23 mouse cellular contexts compared by ENCODE assay signal in genomic region chr3:69922792-69923418, GRCm38 (mm10).
A peak's percentile ranks its signal among the peaks of the same experiment; 100 is the strongest.
DNase-seq lines count a peak whose midpoint lies in the region; ATAC-seq and TF ChIP-seq lines count a peak whose summit lies in the region.
"Had no signal": no experiment of that assay in that cellular context is flagged by ENCODE, and none has a peak within 500 bp of the region (broad histone marks: within the 10 kb centered on the region; RNA-seq: fewer than 3 reads in every experiment).

No protein-coding gene starts in this region.

- peak in 1 of 2 experiments; percentile 61; a peak in 2 of 4 replicates for TF ChIP-seq CTCF in CH12.LX (conservative IDR thresholded peaks at IDR 0.05 in 1 of 2, IDR thresholded peaks at IDR 0.05 in 1 of 2; ENCODE audit: low read depth in 2 of 2, low read length in 2 of 2)

- H3K9me3 ChIP-seq in kidney, embryonic 16.5 days (ENCODE audit: low read length) = no peaks in the 10 kb centered on the region
- no peaks in the 10 kb centered on the region for H3K9me3 ChIP-seq in CH12.LX (replicated peaks; ENCODE audit: low read length)
- H3K9me3 ChIP-seq: embryonic facial prominence, embryonic 15.5 days; lung, embryonic 15.5 days had no signal

- 0 out of 2 replicates have a peak, but pooled peaks cover 3% of the 10 kb centered on the region for H3K4me1 ChIP-seq in kidney, embryonic 16.5 days (ENCODE audit: insufficient read depth, low read length)
- peaks cover 7 to 19% of the 10 kb centered on the region in 2 experiments for H3K4me1 ChIP-seq in CH12.LX (ENCODE audit: control insufficient read depth in 1 of 2, insufficient read depth in 2 of 2)
- H3K4me1 ChIP-seq: embryonic facial prominence, embryonic 15.5 days; lung, embryonic 15.5 days had no signal

- 48% methylated on average over 8 of the region's 8 CpGs for WGBS in kidney, embryonic 16.5 days

- no peak overlapping the region for H3K4me2 ChIP-seq in kidney, embryonic 16.5 days (replicated peaks; ENCODE audit: low read depth, low read length)
- H3K4me2 ChIP-seq in CH12.LX (ENCODE audit: insufficient read depth, low read depth, poor library complexity, severe bottlenecking) = peak overlapping the region; percentile 68
- H3K4me2 ChIP-seq: embryonic facial prominence, embryonic 15.5 days; lung, embryonic 15.5 days; midbrain, embryonic 11.5 days had no signal

- no peak for DNase-seq in kidney, postnatal 36 days
- peak; percentile 67 for DNase-seq in A20 (ENCODE audit: low read depth, low spot score)
- DNase-seq in CH12.LX (ENCODE audit: extremely low read depth) = peak; percentile 76
- DNase-seq in urinary bladder, postnatal 14 days (ENCODE audit: low spot score) = no peak
- DNase-seq: adrenal gland, adult 8-10 months; cerebellum, adult 11 months; cerebellum, postnatal 14 days; embryo, embryonic 11 days; forebrain, postnatal 0 days; kidney, postnatal 14 days; left cerebral cortex, postnatal 4 days; liver; lung, postnatal 4 days; right cerebral cortex, adult 18-20 months had no signal

- no peak overlapping the region for H3K27ac ChIP-seq in kidney, embryonic 16.5 days (ENCODE audit: low read length)
- no peak overlapping the region for H3K27ac ChIP-seq in CH12.LX (ENCODE audit: insufficient read depth, low read depth)
- H3K27ac ChIP-seq: embryonic facial prominence, embryonic 15.5 days; left cerebral cortex, adult 2 months; lung, embryonic 15.5 days had no signal

- in situ Hi-C loops in CH12.LX (cut with MboI; ENCODE audit: low pct_ligation_motif_present, low pct_unique_long_range_greater_than_20kb, low sequenced_read_pairs) = no loop called here

- peak; percentile 28; the same call in 1 of the 2 replicates for TF ChIP-seq POLR2A in CH12.LX (IDR thresholded peaks at IDR 0.05; ENCODE audit: low read depth, low read length)

- no peaks in the 10 kb centered on the region for H3K36me3 ChIP-seq in kidney, embryonic 16.5 days (ENCODE audit: insufficient read depth, low read length)
- H3K36me3 ChIP-seq in CH12.LX (replicated peaks in 1 of 2; ENCODE audit: control insufficient read depth in 1 of 2, insufficient read depth in 1 of 2, low read length in 1 of 2) = no peaks in the 10 kb centered on the region
- H3K36me3 ChIP-seq: embryonic facial prominence, embryonic 15.5 days; lung, embryonic 15.5 days had no signal

- no peak for TF ChIP-seq EP300 in CH12.LX (IDR thresholded peaks at IDR 0.05; ENCODE audit: low read length)

- dilution Hi-C loops in CH12.LX (cut with MboI; ENCODE audit: extremely low pct_ligation_motif_present, extremely low pct_unique_long_range_greater_than_20kb, low sequenced_read_pairs) = no loop called here

- H3K4me3 ChIP-seq in kidney, embryonic 16.5 days (ENCODE audit: low read length) = no peak overlapping the region
- H3K4me3 ChIP-seq in CH12.LX (replicated peaks in 1 of 3; ENCODE audit: low read depth in 2 of 3, low read length in 2 of 3, poor library complexity in 1 of 3) = peak overlapping the region in 2 of 3 experiments; percentile 23 to 39
- H3K4me3 ChIP-seq: embryonic facial prominence, embryonic 15.5 days; left cerebral cortex, adult 2 months; lung, embryonic 15.5 days had no signal

- H3K79me2 ChIP-seq in CH12.LX (replicated peaks; ENCODE audit: control insufficient read depth, extremely low read depth, insufficient read depth, poor library complexity, severe bottlenecking) = no peaks in the 10 kb centered on the region

- peak; percentile 57; the same call in 1 of the 2 replicates for ATAC-seq in kidney, embryonic 16.5 days (ENCODE audit: low FRiP score, low TSS enrichment)
- ATAC-seq in megakaryocyte, adult 5-6 weeks (ENCODE audit: poor library complexity, severe bottlenecking) = peak; percentile 77
- no peak for ATAC-seq in monocyte, adult 5-6 weeks (replicated peaks; ENCODE audit: insufficient number of reproducible peaks, low FRiP score, low TSS enrichment, poor library complexity, severe bottlenecking)
- ATAC-seq: forebrain, postnatal 0 days; inflammation-experienced regulatory T-cells, adult 6 months; Patski had no signal

- H3K9ac ChIP-seq in kidney, embryonic 16.5 days (replicated peaks; ENCODE audit: low read length) = no peak overlapping the region
- peak overlapping the region; percentile 49 for H3K9ac ChIP-seq in CH12.LX (ENCODE audit: insufficient read depth, low read depth)
- H3K9ac ChIP-seq: embryonic facial prominence, embryonic 15.5 days; forebrain, postnatal 0 days; lung, embryonic 15.5 days had no signal

- no peaks in the 10 kb centered on the region for H3K27me3 ChIP-seq in kidney, embryonic 16.5 days (ENCODE audit: insufficient read depth, low read length)
- H3K27me3 ChIP-seq in CH12.LX (replicated peaks) = no peaks in the 10 kb centered on the region
- H3K27me3 ChIP-seq: embryonic facial prominence, embryonic 15.5 days; lung, embryonic 15.5 days had no signal

- no peak for TF ChIP-seq RAD21 in CH12.LX (IDR thresholded peaks at IDR 0.05; ENCODE audit: low read depth, low read length)

TF ChIP-seq in CH12.LX, 34 proteins besides CTCF, POLR2A, EP300 and RAD21:
- peak; percentile 70 for TF ChIP-seq USF2 (conservative IDR thresholded peaks at IDR 0.05; ENCODE audit: low read depth, low read length)
- TF ChIP-seq USF1 (IDR thresholded peaks at IDR 0.05; ENCODE audit: low read depth, low read length) = peak; percentile 76
- TF ChIP-seq ZC3H11A (IDR thresholded peaks at IDR 0.05; ENCODE audit: low read depth, low read length) = no peak
- peak; percentile 70 for TF ChIP-seq ELF1 (IDR thresholded peaks at IDR 0.05; ENCODE audit: low read depth, low read length)
- TF ChIP-seq MXI1 (IDR thresholded peaks at IDR 0.05; ENCODE audit: low read depth, low read length) = no peak
- TF ChIP-seq BHLHE40 (IDR thresholded peaks at IDR 0.05; ENCODE audit: low read depth, low read length) = peak; percentile 48; the same call in 1 of the 2 replicates

Comparison
In these comparisons a context has a peak if more than half of its experiments do, and no peak if none do; other contexts are left out.
1. DNase-seq: peak in A20 (single experiment) and CH12.LX (single experiment); none in kidney, postnatal 36 days (0 of 2) and urinary bladder, postnatal 14 days (single experiment).